Comparison of ENCODE assay signal across 14 mouse cellular contexts in genomic region chr8:86870771-86871170, GRCm38 (mm10). TPM values are rescaled to one million over a fixed set of nuclear protein-coding genes. Genes with fewer than 3 reads are reported as not detected.
A peak's percentile ranks its signal among the peaks of the same experiment; 100 is the strongest.
DNase-seq lines count a peak whose midpoint lies in the region; ATAC-seq and TF ChIP-seq lines count a peak whose summit lies in the region.
"Had no signal": no experiment of that assay in that cellular context is flagged by ENCODE, and none has a peak within 500 bp of the region (broad histone marks: within the 10 kb centered on the region; RNA-seq: fewer than 3 reads in every experiment).

No protein-coding gene starts in this region.

- no peaks in the 10 kb centered on the region for H3K27me3 ChIP-seq in heart, embryonic 15.5 days
- H3K27me3 ChIP-seq: intestine, embryonic 15.5 days had no signal

- peaks cover 51% of the 10 kb centered on the region for H3K4me1 ChIP-seq in heart, embryonic 15.5 days (replicated peaks)

- no peak overlapping the region for H3K4me2 ChIP-seq in heart, embryonic 15.5 days
- H3K4me2 ChIP-seq: intestine, embryonic 15.5 days had no signal

- no peak overlapping the region for H3K4me3 ChIP-seq in heart, embryonic 15.5 days
- no peak overlapping the region for H3K4me3 ChIP-seq in left cerebral cortex, adult 2 months
- H3K4me3 ChIP-seq: intestine, embryonic 15.5 days had no signal

- no peaks in the 10 kb centered on the region for H3K36me3 ChIP-seq in heart, embryonic 15.5 days
- H3K36me3 ChIP-seq: intestine, embryonic 15.5 days had no signal

- intact Hi-C loops in left cerebral cortex, adult 2 months (cut with DNase I), result no loop called here

- WGBS in heart, embryonic 15.5 days, result 66% methylated on average over 2 of the region's 2 CpGs

- no peak for TF ChIP-seq CTCF in left cerebral cortex, adult 2 months (IDR thresholded peaks at IDR 0.05)

- no peak overlapping the region for H3K9ac ChIP-seq in heart, embryonic 15.5 days
- H3K9ac ChIP-seq: intestine, embryonic 15.5 days had no signal

- H3K27ac ChIP-seq in heart, embryonic 15.5 days, result peak overlapping the region; percentile 20; the same call in 1 of the 2 replicates
- H3K27ac ChIP-seq in left cerebral cortex, adult 2 months, result no peak overlapping the region
- H3K27ac ChIP-seq: intestine, embryonic 15.5 days; stomach, postnatal 0 days had no signal

- DNase-seq in heart, adult 8-10 months (ENCODE audit: low spot score), result no peak
- peak; percentile 72 for DNase-seq in CD4-positive helper T cell, adult 2 months (ENCODE audit: low read depth, low spot score)
- DNase-seq in layer of hippocampus, postnatal 25 days (ENCODE audit: extremely low spot score in 1 of 2, low spot score in 1 of 2), result no peak
- DNase-seq in left cerebral cortex, adult 2 months (ENCODE audit: extremely low spot score in 1 of 2, low spot score in 2 of 2), result no peak
- DNase-seq in kidney, adult 18-20 months, result no peak
- DNase-seq: adrenal gland, postnatal 25 days; cerebellum, adult 2 months; heart, postnatal 36 days; right cerebral cortex, postnatal 4 days had no signal

- H3K9me3 ChIP-seq in heart, embryonic 15.5 days (replicated peaks), result no peaks in the 10 kb centered on the region
- H3K9me3 ChIP-seq: intestine, embryonic 15.5 days had no signal

- no peak for ATAC-seq in heart, embryonic 15.5 days (replicated peaks; ENCODE audit: insufficient number of reproducible peaks, insufficient read depth, low FRiP score, low read depth)
- peak; percentile 78 for ATAC-seq in activated CD4-positive, CD25-positive, alpha-beta regulatory T cell, adult 4 months
- ATAC-seq in inflammation-experienced regulatory T-cells, adult 6 months, result peak; percentile 79
- ATAC-seq: intestine, embryonic 15.5 days had no signal

RNA-seq across cellular contexts. Expression of gene N4bp1, which starts 14.3 kb away (rescaled TPM):
- 5.5 and 6.7 TPM in 2 replicates for polyA plus RNA-seq in heart, embryonic 15.5 days (2015; fragmentation: Nextera tagmentation; extraction: Ambion mirVana)
- total RNA-seq in heart, adult 8-10 months (2022), result 10 to 100 TPM; 15.8 to 17.9 (median 16.3) TPM
- polyA plus RNA-seq in activated CD4-positive, CD25-positive, alpha-beta regulatory T cell, adult 4 months (2017; shearing (Covaris generic)), result 10 to 100 TPM in 1 of 2 experiments, 1 to 10 TPM in 1; 10.0 to 11.8 TPM
- polyA plus RNA-seq in inflammation-experienced regulatory T-cells, adult 6 months (2017; shearing (Covaris generic)), result 10 to 100 TPM in 2 of 3 experiments, 1 to 10 TPM in 1; 8.7 to 11.9 (median 10.4) TPM
- 10 to 100 TPM; 32.5 to 34.8 TPM for total RNA-seq in layer of hippocampus, postnatal 25 days (2021)
- total RNA-seq in left cerebral cortex, adult 2 months (2021), result 10 to 100 TPM; 39.8 to 41.5 TPM
